Mouse (Mus musculus): ENCODE data around the gene Nt5dc2. TPM values are rescaled to one million over a fixed set of nuclear protein-coding genes. Genes with fewer than 3 reads are reported as not detected.

Nt5dc2 gene
- polyA plus RNA-seq, 1 experiment from 2014 or later, result 192 TPM

GRCm38 (mm10) chr14:31138219-31138896 is 7.5 kb downstream of the Nt5dc2 start:
- H3K27ac ChIP-seq (ENCODE audit: low read depth, low read length), result no peak overlapping the region
- H3K36me3 ChIP-seq (ENCODE audit: control insufficient read depth, insufficient read depth, low read length), result peaks cover 10% of the 10 kb centered on the region
- H3K9me3 ChIP-seq (ENCODE audit: control insufficient read depth, low read length), result no peaks in the 10 kb centered on the region
- no peak overlapping the region for H3K4me3 ChIP-seq (ENCODE audit: low read length)
- no peak overlapping the region for H3K9ac ChIP-seq (ENCODE audit: low read depth, low read length)
- no peak for ATAC-seq
- no peaks in the 10 kb centered on the region for H3K27me3 ChIP-seq (replicated peaks; ENCODE audit: control insufficient read depth, insufficient read depth, low read length)
- no peak overlapping the region for H3K4me2 ChIP-seq (ENCODE audit: low read length)
- H3K4me1 ChIP-seq (ENCODE audit: control insufficient read depth, insufficient read depth, low read depth, low read length), result peaks cover 6% of the 10 kb centered on the region
- 79% methylated on average over 20 of the region's 35 CpGs for WGBS

GRCm38 (mm10) chr14:31138897-31139429 is 8.1 kb downstream of the Nt5dc2 start:
- ATAC-seq, result no peak
- H3K4me2 ChIP-seq (ENCODE audit: low read length), result no peak overlapping the region
- peaks cover 10% of the 10 kb centered on the region for H3K36me3 ChIP-seq (ENCODE audit: control insufficient read depth, insufficient read depth, low read length)
- WGBS, result 91% methylated on average over 9 of the region's 9 CpGs
- no peaks in the 10 kb centered on the region for H3K9me3 ChIP-seq (ENCODE audit: control insufficient read depth, low read length)
- H3K9ac ChIP-seq (ENCODE audit: low read depth, low read length), result no peak overlapping the region
- H3K4me1 ChIP-seq (ENCODE audit: control insufficient read depth, insufficient read depth, low read depth, low read length), result peaks cover 1% of the 10 kb centered on the region; the same call in 1 of the 2 replicates
- no peak overlapping the region for H3K27ac ChIP-seq (ENCODE audit: low read depth, low read length)
- no peaks in the 10 kb centered on the region for H3K27me3 ChIP-seq (replicated peaks; ENCODE audit: control insufficient read depth, insufficient read depth, low read length)
- no peak overlapping the region for H3K4me3 ChIP-seq (ENCODE audit: low read length)

GRCm38 (mm10) chr14:31139666-31140065 is 8.8 kb downstream of the Nt5dc2 start:
- Histone ChIP-seq H3K9me3 (ENCODE audit: control insufficient read depth, low read length) (no peaks in the 10 kb centered on the region), H3K4me3 (ENCODE audit: low read length) (no peak overlapping the region), H3K4me1 (ENCODE audit: control insufficient read depth, insufficient read depth, low read depth, low read length) (no peaks in the 10 kb centered on the region), H3K27ac (ENCODE audit: low read depth, low read length) (no peak overlapping the region), H3K27me3 (replicated peaks; ENCODE audit: control insufficient read depth, insufficient read depth, low read length) (no peaks in the 10 kb centered on the region), H3K36me3 (ENCODE audit: control insufficient read depth, insufficient read depth, low read length) (peaks cover 10% of the 10 kb centered on the region), H3K4me2 (ENCODE audit: low read length) (no peak overlapping the region), H3K9ac (ENCODE audit: low read depth, low read length) (no peak overlapping the region)
- ATAC-seq, result no peak
- 93% methylated on average over 12 of the region's 12 CpGs for WGBS

DNA sequence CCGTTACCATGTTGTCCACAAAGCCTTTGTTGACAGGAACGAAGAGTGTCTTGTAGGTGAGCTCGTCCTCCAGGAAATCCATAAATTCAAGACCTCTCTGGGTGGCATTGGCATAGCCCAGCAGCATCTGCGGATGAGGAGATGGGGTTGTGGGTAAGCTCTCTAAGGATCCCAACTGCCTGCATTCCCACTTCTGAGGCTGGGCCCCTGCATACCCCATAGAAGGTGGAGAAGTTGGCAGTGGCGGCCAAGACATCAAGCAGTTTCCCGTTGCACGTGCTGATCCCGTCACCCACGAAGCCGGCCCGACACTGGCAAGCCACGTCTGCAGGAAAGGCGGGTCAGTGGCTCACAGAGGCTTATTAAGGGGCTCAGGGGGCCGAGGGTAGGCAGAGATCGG is 9.3 kb downstream of the Nt5dc2 start:
- Histone ChIP-seq H3K4me3 (ENCODE audit: low read length) (no peak overlapping the region), H3K4me1 (ENCODE audit: control insufficient read depth, insufficient read depth, low read depth, low read length) (no peaks in the 10 kb centered on the region), H3K4me2 (ENCODE audit: low read length) (no peak overlapping the region), H3K9ac (ENCODE audit: low read depth, low read length) (no peak overlapping the region), H3K27me3 (replicated peaks; ENCODE audit: control insufficient read depth, insufficient read depth, low read length) (no peaks in the 10 kb centered on the region), H3K27ac (ENCODE audit: low read depth, low read length) (no peak overlapping the region), H3K36me3 (ENCODE audit: control insufficient read depth, insufficient read depth, low read length) (peaks cover 10% of the 10 kb centered on the region), H3K9me3 (ENCODE audit: control insufficient read depth, low read length) (no peaks in the 10 kb centered on the region)
- ATAC-seq, result no peak
- WGBS, result 91% methylated on average over 15 of the region's 15 CpGs

DNA sequence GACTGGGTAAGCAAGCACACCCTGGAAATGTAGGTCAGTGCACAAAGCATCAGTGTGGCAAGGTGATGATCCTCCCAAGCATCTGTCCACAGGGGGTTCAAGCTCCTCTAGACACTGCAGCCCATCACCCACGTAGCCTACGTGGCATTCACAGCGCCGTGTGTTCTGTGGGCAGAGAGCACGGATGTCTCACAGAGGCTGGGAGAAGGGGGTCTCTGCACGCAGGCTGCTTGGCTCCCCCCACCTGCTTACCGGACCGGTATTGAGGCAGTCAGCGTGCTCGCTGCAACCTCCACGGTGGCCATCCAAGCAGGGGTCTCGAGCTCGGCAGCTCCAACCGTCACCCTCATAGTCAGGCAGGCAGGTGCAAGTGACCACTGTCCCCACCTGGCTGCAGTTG is 10.2 kb downstream of the Nt5dc2 start:
- H3K9me3 ChIP-seq (ENCODE audit: control insufficient read depth, low read length), result no peaks in the 10 kb centered on the region
- H3K4me2 ChIP-seq (ENCODE audit: low read length), result no peak overlapping the region
- WGBS, result 92% methylated on average over 14 of the region's 14 CpGs
- H3K36me3 ChIP-seq (ENCODE audit: control insufficient read depth, insufficient read depth, low read length), result peaks cover 10% of the 10 kb centered on the region
- H3K4me3 ChIP-seq (ENCODE audit: low read length), result no peak overlapping the region
- H3K9ac ChIP-seq (ENCODE audit: low read depth, low read length), result no peak overlapping the region
- H3K4me1 ChIP-seq (ENCODE audit: control insufficient read depth, insufficient read depth, low read depth, low read length), result no peaks in the 10 kb centered on the region
- H3K27me3 ChIP-seq (replicated peaks; ENCODE audit: control insufficient read depth, insufficient read depth, low read length), result no peaks in the 10 kb centered on the region
- ATAC-seq, result no peak
- no peak overlapping the region for H3K27ac ChIP-seq (ENCODE audit: low read depth, low read length)

DNA sequence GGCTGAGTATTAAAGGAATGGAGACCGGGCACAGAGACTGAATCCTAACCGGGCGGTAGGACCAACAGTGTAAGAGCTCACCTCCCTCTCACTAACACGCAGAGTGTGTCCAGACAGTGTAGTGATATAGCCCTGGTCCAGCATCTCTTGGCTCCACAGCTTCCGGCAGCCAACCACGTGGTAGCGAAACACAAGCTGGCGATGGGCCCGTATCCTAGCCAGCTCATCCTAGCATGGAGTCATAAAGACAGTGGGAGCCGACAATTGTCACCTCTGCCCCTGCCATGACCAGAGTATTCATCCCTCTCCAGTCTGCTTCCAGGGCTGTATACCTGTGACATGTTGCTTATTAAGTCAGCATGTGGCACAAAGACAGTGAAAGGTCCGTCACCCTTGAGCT is 14.8 kb downstream of the Nt5dc2 start:
- no peaks in the 10 kb centered on the region for H3K9me3 ChIP-seq (ENCODE audit: control insufficient read depth, low read length)
- no peak overlapping the region for H3K9ac ChIP-seq (ENCODE audit: low read depth, low read length)
- 91% methylated on average over 11 of the region's 11 CpGs for WGBS
- ATAC-seq, result no peak
- H3K4me3 ChIP-seq (ENCODE audit: low read length), result no peak overlapping the region
- H3K36me3 ChIP-seq (ENCODE audit: control insufficient read depth, insufficient read depth, low read length), result no peaks in the 10 kb centered on the region
- no peak overlapping the region for H3K27ac ChIP-seq (ENCODE audit: low read depth, low read length)
- H3K4me1 ChIP-seq (ENCODE audit: control insufficient read depth, insufficient read depth, low read depth, low read length), result no peaks in the 10 kb centered on the region
- H3K27me3 ChIP-seq (replicated peaks; ENCODE audit: control insufficient read depth, insufficient read depth, low read length), result no peaks in the 10 kb centered on the region
- H3K4me2 ChIP-seq (ENCODE audit: low read length), result no peak overlapping the region

GRCm38 (mm10) chr14:31160196-31161150 is 29.6 kb downstream of the Nt5dc2 start:
- Histone ChIP-seq H3K27me3 (replicated peaks; ENCODE audit: control insufficient read depth, insufficient read depth, low read length) (no peaks in the 10 kb centered on the region), H3K9me3 (ENCODE audit: control insufficient read depth, low read length) (no peaks in the 10 kb centered on the region), H3K4me2 (ENCODE audit: low read length) (no peak overlapping the region), H3K9ac (ENCODE audit: low read depth, low read length) (no peak overlapping the region), H3K27ac (ENCODE audit: low read depth, low read length) (no peak overlapping the region), H3K4me3 (ENCODE audit: low read length) (no peak overlapping the region), H3K36me3 (ENCODE audit: control insufficient read depth, insufficient read depth, low read length) (no peaks in the 10 kb centered on the region), H3K4me1 (ENCODE audit: control insufficient read depth, insufficient read depth, low read depth, low read length) (no peaks in the 10 kb centered on the region)
- 79% methylated on average over 27 of the region's 27 CpGs for WGBS
- ATAC-seq, result no peak

GRCm38 (mm10) chr14:31161191-31161590 is 30.3 kb downstream of the Nt5dc2 start:
- no peak for ATAC-seq
- no peaks in the 10 kb centered on the region for H3K4me1 ChIP-seq (ENCODE audit: control insufficient read depth, insufficient read depth, low read depth, low read length)
- H3K4me2 ChIP-seq (ENCODE audit: low read length), result no peak overlapping the region
- H3K4me3 ChIP-seq (ENCODE audit: low read length), result no peak overlapping the region
- no peaks in the 10 kb centered on the region for H3K36me3 ChIP-seq (ENCODE audit: control insufficient read depth, insufficient read depth, low read length)
- H3K27me3 ChIP-seq (replicated peaks; ENCODE audit: control insufficient read depth, insufficient read depth, low read length), result no peaks in the 10 kb centered on the region
- no peak overlapping the region for H3K27ac ChIP-seq (ENCODE audit: low read depth, low read length)
- 88% methylated on average over 7 of the region's 7 CpGs for WGBS
- no peaks in the 10 kb centered on the region for H3K9me3 ChIP-seq (ENCODE audit: control insufficient read depth, low read length)
- no peak overlapping the region for H3K9ac ChIP-seq (ENCODE audit: low read depth, low read length)

DNA sequence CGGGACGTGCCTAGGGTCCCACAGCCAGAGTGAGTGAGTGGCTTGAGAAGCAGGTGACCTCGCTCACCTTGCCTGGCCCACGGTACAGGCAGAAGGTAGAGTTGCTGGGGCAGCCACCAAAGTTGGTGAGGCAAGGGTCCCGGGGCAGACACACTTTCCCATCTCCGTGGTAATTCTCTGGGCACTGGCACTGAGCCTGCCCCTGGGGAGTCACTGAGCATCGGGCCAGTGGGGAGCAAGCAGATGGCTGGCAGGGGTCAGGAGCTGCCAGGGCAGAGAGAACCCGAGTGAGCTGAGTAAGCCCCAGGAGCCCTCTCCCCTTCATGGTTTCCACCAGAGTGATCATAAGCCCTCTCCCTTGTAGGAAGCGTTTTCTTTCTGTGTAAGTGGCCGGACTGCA is 30.8 kb downstream of the Nt5dc2 start:
- WGBS, result 59% methylated on average over 10 of the region's 10 CpGs
- Histone ChIP-seq H3K4me3 (ENCODE audit: low read length) (no peak overlapping the region), H3K4me1 (ENCODE audit: control insufficient read depth, insufficient read depth, low read depth, low read length) (peaks cover 4% of the 10 kb centered on the region), H3K27ac (ENCODE audit: low read depth, low read length) (no peak overlapping the region), H3K9ac (ENCODE audit: low read depth, low read length) (no peak overlapping the region), H3K9me3 (ENCODE audit: control insufficient read depth, low read length) (no peaks in the 10 kb centered on the region), H3K4me2 (ENCODE audit: low read length) (no peak overlapping the region), H3K27me3 (replicated peaks; ENCODE audit: control insufficient read depth, insufficient read depth, low read length) (no peaks in the 10 kb centered on the region), H3K36me3 (ENCODE audit: control insufficient read depth, insufficient read depth, low read length) (no peaks in the 10 kb centered on the region)
- no peak for ATAC-seq

All from hindbrain, embryonic 16.5 days (tissue).